Mouse (Mus musculus) G1E (cell line): ENCODE measurements around the gene Acaa1b. TPM values are rescaled to one million over a fixed set of nuclear protein-coding genes. Genes with fewer than 3 reads are reported as not detected.

Source experiments
- ATAC-seq: 2 replicates; pipeline ENCODE4 v1.8.0; 2016; ENCODE audit warnings: mild to moderate bottlenecking; ENCODE audit not compliant: insufficient number of reproducible peaks, poor library complexity, low FRiP score, severe bottlenecking; ENCODE audit errors: extremely low read depth
- DNase-seq: peaks from one replicate; pipeline ENCODE4 v3.0.0; 2012; ENCODE audit warnings: low spot score
- H3K27me3 ChIP-seq: 2 replicates; pipeline ENCODE4 v1.6.1; 2012; ENCODE audit warnings: mild to moderate bottlenecking, low read length, inconsistent platforms; ENCODE audit not compliant: insufficient read depth
- H3K36me3 ChIP-seq: replicated peaks from 2 replicates; pipeline ENCODE3; 2012; ENCODE audit warnings: mild to moderate bottlenecking, inconsistent platforms
- H3K4me1 ChIP-seq: 2 replicates; pipeline ENCODE4 v1.6.1; 2012; ENCODE audit warnings: low read depth, low read length, inconsistent platforms, mixed read lengths; ENCODE audit not compliant: insufficient read depth
- H3K4me3 ChIP-seq: 2 replicates; pipeline ENCODE4 v1.5.1; 2012; ENCODE audit warnings: low read depth, mild to moderate bottlenecking, inconsistent platforms, low read length, moderate library complexity, mixed read lengths
- H3K9me3 ChIP-seq: replicated peaks from 2 replicates; pipeline ENCODE4 v1.6.1; 2012; ENCODE audit warnings: inconsistent platforms
- CTCF ChIP-seq: IDR thresholded peaks from 2 replicates; pipeline ENCODE4 v1.5.1; 2012; ENCODE audit warnings: low read depth, low read length, inconsistent platforms, mixed read lengths
- GATA1 ChIP-seq: IDR thresholded peaks from 2 replicates; pipeline ENCODE4 v1.6.1; 2012; ENCODE audit warnings: borderline replicate concordance, low read length, inconsistent platforms, mixed read lengths
- GATA2 ChIP-seq: IDR thresholded peaks from 2 replicates; pipeline ENCODE4 v1.6.1; 2012; ENCODE audit warnings: low read depth, low read length, inconsistent platforms, borderline replicate concordance
- POLR2AphosphoS5 ChIP-seq: IDR thresholded peaks from 2 replicates; pipeline ENCODE4 v1.6.1; 2012; ENCODE audit warnings: low read depth, low read length, inconsistent platforms; ENCODE audit not compliant: insufficient replicate concordance
- TAL1 ChIP-seq: conservative IDR thresholded peaks from 2 replicates; pipeline ENCODE4 v1.6.1; 2012; ENCODE audit warnings: low read depth, low read length, inconsistent platforms, mixed read lengths
- polyA plus RNA-seq: library from polyadenylated mRNA; stranded (reverse); fragments of >175 nt; gene quantifications from 2 replicates; pipeline ENCODE4 v1.2.3, GENCODE M21; 2012
- total RNA-seq, 2 experiments: library from RNA; stranded (forward) in 1 of 2; stranded (reverse) in 1 of 2; fragments of 200-1000 nt in 1 of 2; fragments of >200 nt in 1 of 2; fragmentation: Nextera tagmentation in 1 of 2; gene quantifications; 2 replicates each; pipeline ENCODE4 v1.2.3; 2014 to 2017

Acaa1b gene
- total and polyA plus RNA-seq, 3 experiments = not detected

- no peak for TF ChIP-seq TAL1
- TF ChIP-seq CTCF = no peak
- TF ChIP-seq POLR2AphosphoS5 = no peak
- no peak for TF ChIP-seq GATA1
- no peak for TF ChIP-seq GATA2
- no peaks in the 10 kb centered on the region for H3K36me3 ChIP-seq
- no peaks in the 10 kb centered on the region for H3K4me1 ChIP-seq
- peaks cover 90% of the 10 kb centered on the region for H3K9me3 ChIP-seq
- no peak overlapping the region for H3K4me3 ChIP-seq
- peaks cover 4% of the 10 kb centered on the region; the same call in 1 of the 2 replicates for H3K27me3 ChIP-seq
- ATAC-seq = no peak
- no peak for DNase-seq
Observed at GRCm38 (mm10) chr9:119146098-119146770, 10.7 kb downstream of the Acaa1b start.

- H3K36me3 ChIP-seq = no peaks in the 10 kb centered on the region
- TF ChIP-seq TAL1 = no peak
- TF ChIP-seq CTCF = no peak
- no peak for TF ChIP-seq GATA1
- no peaks in the 10 kb centered on the region for H3K4me1 ChIP-seq
- peaks cover 4% of the 10 kb centered on the region; the same call in 1 of the 2 replicates for H3K27me3 ChIP-seq
- H3K4me3 ChIP-seq = no peak overlapping the region
- DNase-seq (no peak), ATAC-seq (no peak)
- H3K9me3 ChIP-seq = peaks cover 90% of the 10 kb centered on the region
Observed at GRCm38 (mm10) chr9:119145638-119146037, 11.3 kb downstream of the Acaa1b start.

- Histone ChIP-seq H3K27me3 (peaks cover 4% of the 10 kb centered on the region; the same call in 1 of the 2 replicates), H3K4me1 (no peaks in the 10 kb centered on the region), H3K4me3 (no peak overlapping the region), H3K9me3 (peaks cover 90% of the 10 kb centered on the region), H3K36me3 (no peaks in the 10 kb centered on the region)
- no peak for ATAC-seq
- DNase-seq = no peak
- TF ChIP-seq POLR2AphosphoS5 (no peak), GATA2 (no peak), TAL1 (no peak), CTCF (no peak), GATA1 (no peak)
Observed at GRCm38 (mm10) chr9:119145137-119145536, 11.8 kb downstream of the Acaa1b start.

- Histone ChIP-seq H3K9me3 (peaks cover 90% of the 10 kb centered on the region), H3K4me3 (no peak overlapping the region), H3K27me3 (peaks cover 4% of the 10 kb centered on the region; the same call in 1 of the 2 replicates), H3K4me1 (no peaks in the 10 kb centered on the region), H3K36me3 (no peaks in the 10 kb centered on the region)
- ATAC-seq (no peak), DNase-seq (no peak)
- no peak for TF ChIP-seq GATA2
- no peak for TF ChIP-seq CTCF
- TF ChIP-seq GATA1 = no peak
- TF ChIP-seq TAL1 = no peak
- no peak for TF ChIP-seq POLR2AphosphoS5
Observed at GRCm38 (mm10) chr9:119144696-119145095, 12.2 kb downstream of the Acaa1b start.

- no peaks in the 10 kb centered on the region for H3K36me3 ChIP-seq
- DNase-seq = no peak
- H3K9me3 ChIP-seq = peaks cover 99% of the 10 kb centered on the region
- TF ChIP-seq CTCF (no peak), POLR2AphosphoS5 (no peak), TAL1 (no peak), GATA1 (no peak), GATA2 (no peak)
- no peak overlapping the region for H3K4me3 ChIP-seq
- ATAC-seq = no peak
- peaks cover 4% of the 10 kb centered on the region; the same call in 1 of the 2 replicates for H3K27me3 ChIP-seq
- H3K4me1 ChIP-seq = no peaks in the 10 kb centered on the region
Observed at GRCm38 (mm10) chr9:119143372-119143771, 13.5 kb downstream of the Acaa1b start.

GRCm38 (mm10) chr9:119142066-119142465 is 14.8 kb downstream of the Acaa1b start:
- Histone ChIP-seq H3K4me3 (no peak overlapping the region), H3K4me1 (no peaks in the 10 kb centered on the region; the same call in 1 of the 2 replicates), H3K27me3 (peaks cover 2% of the 10 kb centered on the region; the same call in 1 of the 2 replicates), H3K9me3 (peaks cover 98% of the 10 kb centered on the region), H3K36me3 (no peaks in the 10 kb centered on the region)
- TF ChIP-seq GATA1 = no peak
- no peak for TF ChIP-seq TAL1
- TF ChIP-seq POLR2AphosphoS5 = no peak
- no peak for TF ChIP-seq CTCF
- TF ChIP-seq GATA2 = no peak
- no peak for DNase-seq
- no peak for ATAC-seq
